Mouse (Mus musculus) layer of hippocampus, adult 2 months (tissue): ENCODE data around the gene Wasl. TPM values are rescaled to one million over a fixed set of nuclear protein-coding genes. Genes with fewer than 3 reads are reported as not detected.

Experiments
- DNase-seq, 2 experiments: peaks; one replicate each; pipeline ENCODE4 v3.0.0; 2022; ENCODE audit warnings: low spot score in 2 of 2
- H3K27ac ChIP-seq: fragments of 200-600 bp; 2 replicates; pipeline ENCODE4 v1.8.1; 2022
- H3K4me3 ChIP-seq: fragments of 200-600 bp; 2 replicates; pipeline ENCODE4 v1.8.1; 2022; ENCODE audit warnings: mild to moderate bottlenecking
- CTCF ChIP-seq: fragments of 200-600 bp; conservative IDR thresholded peaks from 2 replicates; pipeline ENCODE4 v1.8.1; 2022; ENCODE audit warnings: antibody characterized with exemption, mild to moderate bottlenecking, moderate library complexity
- total RNA-seq, 2 experiments: library from RNA; stranded (reverse); gene quantifications; 2 replicates each; pipeline ENCODE4 v1.2.3; 2021

Wasl gene
- total RNA-seq, 2 experiments from 2014 or later, result 139 to 150 TPM

DNA sequence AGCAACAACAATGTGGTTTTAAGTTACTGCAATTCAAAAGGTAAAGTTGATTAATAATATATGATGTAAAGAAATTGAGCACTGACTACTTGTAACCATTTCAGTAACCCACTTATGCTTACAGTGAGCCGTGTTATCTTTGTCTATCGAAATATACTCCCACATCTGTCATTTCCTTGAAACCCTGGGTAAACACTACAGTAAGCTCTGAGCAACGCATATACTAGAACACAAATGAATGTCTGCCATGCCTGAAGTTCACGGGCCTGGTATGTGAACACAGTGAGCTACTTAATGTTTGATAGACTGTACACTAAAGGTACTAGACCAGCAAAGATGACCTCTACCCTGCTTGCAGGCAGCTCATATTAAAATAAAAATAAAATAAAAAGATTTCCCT, 2.3 kb downstream of the Wasl start:
- no peak for TF ChIP-seq CTCF
- Histone ChIP-seq H3K4me3 (peak overlapping the region; percentile 89), H3K27ac (peak overlapping the region; percentile 96; the same call in 1 of the 2 replicates)
- no peak for DNase-seq

DNA sequence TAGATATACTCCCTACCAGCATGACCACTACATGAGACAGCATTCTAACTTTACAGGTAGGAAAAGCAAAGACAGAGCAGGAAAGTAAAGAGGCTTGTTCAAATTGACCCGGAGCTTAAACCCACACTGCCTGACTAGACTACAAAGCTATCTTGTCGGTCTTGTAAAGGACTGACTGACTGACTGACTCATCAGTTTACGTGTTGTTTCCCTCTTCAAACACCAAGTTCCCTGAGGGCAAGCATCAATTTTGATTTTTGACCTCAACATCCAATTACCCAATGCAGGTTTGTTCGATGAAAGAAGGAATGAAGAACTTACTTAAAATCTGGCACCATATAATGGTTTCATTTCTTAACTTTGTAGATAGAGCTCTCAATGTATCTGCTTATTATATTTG, 2.9 kb downstream of the Wasl start:
- TF ChIP-seq CTCF, result no peak
- no peak for DNase-seq
- 0 out of 2 replicates have a peak overlapping the region, but pooled peaks have one; percentile 96 for H3K27ac ChIP-seq
- H3K4me3 ChIP-seq, result peak overlapping the region; percentile 89; the same call in 1 of the 2 replicates

DNA sequence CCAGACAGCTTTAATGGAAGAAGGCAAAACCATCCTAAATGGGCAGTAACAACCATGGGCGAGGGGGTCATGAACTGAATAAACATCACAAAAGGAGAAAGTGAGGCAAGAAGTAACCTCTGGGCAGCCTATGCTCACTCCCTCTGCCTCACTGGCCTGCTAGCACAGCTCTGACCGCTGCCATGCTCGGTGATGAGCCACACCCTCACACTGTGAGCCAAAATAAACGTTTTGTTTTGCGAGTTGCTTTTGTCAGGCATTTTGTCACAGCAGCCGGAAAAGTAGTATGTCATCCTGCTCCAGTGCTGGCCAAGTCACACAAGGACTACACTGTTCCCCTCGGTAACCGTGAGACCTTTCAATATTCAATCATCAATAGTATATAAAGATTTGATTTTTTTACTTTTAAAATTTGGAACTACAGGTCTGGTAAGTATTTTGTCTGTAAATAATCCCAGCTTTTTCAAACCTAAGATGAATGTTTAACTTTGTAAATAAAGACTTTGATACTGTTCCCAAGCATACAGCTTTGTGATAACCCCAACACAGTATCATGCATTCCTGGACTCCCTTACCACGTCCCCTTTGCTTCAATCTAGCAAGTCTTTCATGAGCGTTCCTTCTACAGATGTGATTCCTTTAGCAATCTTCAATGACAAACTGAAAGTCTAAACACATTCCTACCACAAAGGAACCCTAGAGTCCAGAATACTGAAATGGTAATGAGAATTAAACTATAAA, 7.0 kb downstream of the Wasl start:
- no peak for TF ChIP-seq CTCF
- Histone ChIP-seq H3K27ac (no peak overlapping the region), H3K4me3 (no peak overlapping the region)
- DNase-seq, result no peak

DNA sequence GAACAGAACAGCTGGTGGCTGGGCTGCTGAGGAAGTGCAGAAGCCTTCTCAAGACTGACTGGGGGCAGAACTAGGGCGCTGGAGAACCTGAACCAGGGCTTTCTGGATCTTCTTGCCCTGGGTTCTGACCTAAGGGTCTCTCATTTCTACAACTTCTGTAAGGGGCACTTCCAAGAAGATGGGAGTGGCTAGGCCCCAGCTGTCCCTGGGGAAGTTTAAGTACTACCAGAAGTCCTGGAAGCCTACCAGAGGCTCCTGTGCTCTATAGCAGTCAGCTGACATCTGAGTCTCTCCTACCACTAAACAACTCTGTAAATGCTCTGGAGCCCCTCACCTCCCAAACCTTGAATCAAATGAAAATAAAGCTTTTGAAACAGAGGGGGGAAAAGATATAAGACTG, 8.7 kb downstream of the Wasl start:
- Histone ChIP-seq H3K4me3 (no peak overlapping the region), H3K27ac (no peak overlapping the region)
- no peak for DNase-seq
- TF ChIP-seq CTCF, result no peak

DNA sequence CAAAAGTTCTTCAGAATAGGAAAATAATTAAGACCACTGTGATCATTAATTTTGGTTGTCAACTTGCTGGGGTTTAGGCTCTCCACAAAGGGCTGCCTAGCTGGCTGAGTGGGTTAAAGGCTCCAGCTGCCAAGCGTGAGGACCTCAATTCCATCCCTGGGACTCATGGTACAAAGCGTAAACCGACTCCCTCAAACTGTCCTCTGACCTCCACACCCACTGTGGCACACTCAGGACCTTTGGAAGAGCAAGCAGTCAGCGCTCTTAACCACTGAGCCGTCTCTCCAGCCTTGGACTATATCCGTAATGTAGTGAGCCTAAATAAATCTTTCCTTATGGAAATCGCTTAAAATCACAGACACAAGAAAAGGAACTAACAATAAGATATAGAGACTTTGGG, 13.3 kb downstream of the Wasl start:
- no peak for DNase-seq
- H3K27ac ChIP-seq, result peak overlapping the region; percentile 15; the same call in 1 of the 2 replicates
- TF ChIP-seq CTCF, result no peak
- H3K4me3 ChIP-seq, result no peak overlapping the region

DNA sequence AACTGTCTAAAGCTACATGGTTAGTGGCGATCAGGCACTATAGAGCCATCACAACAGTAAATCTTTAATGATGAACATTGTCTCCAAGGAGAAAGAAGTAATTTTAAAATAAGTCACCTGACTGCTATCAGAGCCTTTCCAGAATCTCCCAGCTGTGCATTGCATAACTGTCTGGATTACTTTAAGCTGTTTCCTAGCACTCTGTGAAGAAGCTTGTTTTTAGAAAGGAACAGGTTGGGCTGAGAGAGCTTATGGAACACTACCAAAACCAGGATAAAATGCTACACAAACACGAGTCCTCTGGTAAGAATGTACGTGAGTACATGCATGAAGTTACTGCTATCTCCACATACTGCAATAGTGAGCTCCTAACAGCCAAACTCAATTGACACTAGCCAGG, 14.1 kb downstream of the Wasl start:
- no peak overlapping the region; the same call in 1 of the 2 replicates for H3K27ac ChIP-seq
- H3K4me3 ChIP-seq, result no peak overlapping the region
- no peak for TF ChIP-seq CTCF
- peak in 1 of 2 experiments; percentile 21 for DNase-seq

DNA sequence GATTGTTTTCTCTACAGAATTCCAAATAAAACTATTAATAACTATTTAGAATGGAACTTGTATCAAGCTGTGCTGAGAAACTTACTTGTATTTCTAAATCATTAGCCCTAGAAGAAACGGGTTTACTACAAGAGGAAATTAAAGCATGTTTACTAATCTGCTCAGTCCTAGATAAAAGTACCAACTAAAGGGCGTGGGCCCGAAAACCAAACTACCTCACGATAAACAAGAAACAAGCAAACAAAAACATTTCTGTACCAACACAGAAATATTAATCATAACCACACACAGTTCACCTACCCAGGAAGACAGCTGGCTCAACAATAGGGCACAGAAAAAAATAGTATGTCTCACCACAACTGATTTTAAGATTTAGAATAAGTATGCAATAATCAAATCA, 16.4 kb downstream of the Wasl start:
- DNase-seq, result no peak
- no peak for TF ChIP-seq CTCF
- no peak overlapping the region for H3K4me3 ChIP-seq
- H3K27ac ChIP-seq, result no peak overlapping the region

DNA sequence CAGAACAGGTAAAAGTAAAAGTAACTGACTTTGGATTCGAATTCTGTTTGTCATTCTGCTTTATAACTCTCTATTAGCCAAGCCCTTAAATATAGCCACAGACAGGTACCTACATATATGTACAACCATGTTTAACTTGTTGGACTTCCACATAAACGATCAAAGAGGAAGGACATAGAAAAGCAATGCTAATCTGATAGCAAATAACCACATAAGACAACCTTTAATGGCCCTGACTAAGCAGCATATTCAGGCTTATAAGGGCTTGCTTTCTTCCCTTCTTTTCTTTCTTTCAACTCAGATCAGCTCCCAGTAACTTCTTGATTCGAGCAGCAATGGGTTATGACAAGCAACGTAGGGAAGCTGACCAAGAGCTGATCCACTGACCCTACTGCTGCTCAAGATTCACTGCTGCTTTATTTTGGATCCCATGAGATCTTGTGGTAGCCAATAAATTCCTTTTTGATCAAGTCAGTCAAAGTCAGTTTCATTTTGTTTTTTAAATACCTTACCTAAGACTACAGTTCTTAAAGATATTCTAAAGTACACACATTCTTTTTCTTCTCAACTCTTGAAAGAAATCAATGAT, 17.6 kb downstream of the Wasl start:
- TF ChIP-seq CTCF, result no peak
- H3K27ac ChIP-seq, result no peak overlapping the region
- no peak for DNase-seq
- H3K4me3 ChIP-seq, result no peak overlapping the region

DNA sequence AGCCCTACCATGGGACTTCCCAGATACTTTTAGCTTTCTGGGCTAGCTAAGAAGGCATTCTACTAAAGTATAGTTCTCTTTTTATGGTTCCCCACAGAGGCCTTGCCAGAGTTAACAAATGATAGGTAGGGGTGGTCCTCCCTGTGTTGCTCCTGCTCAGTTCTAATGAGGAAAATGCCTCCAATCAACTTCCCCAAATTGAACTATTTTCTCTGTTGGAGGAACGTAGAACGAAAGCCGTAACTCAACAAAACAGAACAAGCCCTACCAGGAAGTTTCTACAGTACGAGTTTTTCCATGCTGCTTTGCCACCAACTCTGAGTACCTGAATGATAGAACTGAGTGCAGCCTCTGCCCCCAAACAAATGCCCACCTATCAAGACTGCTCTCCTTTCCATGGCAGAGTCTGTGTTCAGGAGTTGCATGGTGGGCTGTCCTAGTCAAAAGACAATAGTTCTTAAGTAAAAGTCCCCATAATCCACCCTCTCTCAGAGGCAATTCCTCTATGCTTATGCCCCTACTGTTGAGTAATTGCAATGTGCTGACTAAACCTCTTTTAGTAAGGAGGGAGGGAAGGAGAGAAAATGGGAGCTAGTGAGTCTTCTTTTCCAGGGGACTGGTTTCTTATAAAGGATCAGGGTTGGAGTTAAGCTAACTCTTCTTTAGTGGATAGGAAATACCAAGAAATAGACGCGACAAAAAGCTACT, 19.3 kb downstream of the Wasl start:
- no peak for TF ChIP-seq CTCF
- DNase-seq, result no peak
- Histone ChIP-seq H3K4me3 (no peak overlapping the region), H3K27ac (no peak overlapping the region)

DNA sequence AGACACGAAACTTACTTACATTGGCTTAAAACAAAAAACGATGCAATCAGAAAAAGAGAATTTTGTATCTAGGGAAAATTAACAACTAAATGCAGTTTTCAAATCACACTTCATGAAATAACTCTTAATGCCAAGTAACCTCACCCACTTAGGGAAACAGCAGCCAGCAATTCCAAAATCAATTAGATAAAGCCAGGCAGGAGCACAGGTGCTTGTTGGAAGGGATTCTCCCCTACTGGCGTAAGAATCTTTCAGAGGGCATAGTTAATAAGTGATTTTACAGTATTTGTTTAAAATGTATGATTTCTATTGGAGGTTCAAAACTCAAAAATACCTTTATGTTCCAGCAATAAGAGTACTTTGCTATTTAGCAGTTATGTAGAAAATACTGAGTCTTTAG, 21.8 kb downstream of the Wasl start:
- no peak for TF ChIP-seq CTCF
- Histone ChIP-seq H3K27ac (no peak overlapping the region), H3K4me3 (no peak overlapping the region)
- no peak for DNase-seq

DNA sequence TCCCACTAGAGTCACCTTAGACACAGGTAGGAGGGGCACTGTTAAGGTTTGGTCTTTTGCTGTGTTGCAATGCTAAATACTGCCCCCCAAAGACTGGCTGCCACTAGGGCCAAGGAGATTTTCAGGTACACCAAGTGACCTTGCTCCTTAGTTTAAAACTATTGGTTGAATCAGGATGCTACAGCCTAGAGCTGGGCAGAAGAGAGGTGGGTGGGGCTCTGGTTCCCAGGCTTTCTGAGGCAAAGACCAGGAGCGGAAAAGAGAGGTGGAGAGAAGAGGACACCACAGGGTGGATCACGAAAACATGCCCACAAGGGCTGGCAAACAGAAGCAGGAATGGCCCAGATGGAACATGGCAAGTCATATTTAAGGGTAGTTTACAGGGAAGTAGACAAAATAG, 22.6 kb downstream of the Wasl start:
- no peak overlapping the region for H3K27ac ChIP-seq
- no peak overlapping the region for H3K4me3 ChIP-seq
- no peak for TF ChIP-seq CTCF
- DNase-seq, result no peak

DNA sequence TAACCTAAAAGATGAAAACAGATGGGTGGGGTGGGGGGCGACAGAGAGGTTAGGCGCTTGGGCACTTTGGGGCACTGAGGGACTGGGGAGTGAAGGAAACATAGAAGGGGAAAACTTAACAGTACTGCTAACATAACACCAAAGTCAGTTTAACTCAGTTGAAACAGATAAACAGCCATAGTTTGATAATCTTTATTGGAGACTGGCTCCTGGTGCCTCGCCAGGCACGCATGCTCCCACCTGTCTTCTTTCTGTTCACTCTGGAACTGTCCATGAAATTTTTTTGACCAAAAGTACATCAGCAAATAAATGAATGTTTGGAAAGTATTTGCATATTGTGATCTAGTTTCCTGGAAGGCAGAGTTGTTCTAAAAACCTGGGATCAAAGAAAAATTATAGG, 23.5 kb downstream of the Wasl start:
- no peak overlapping the region for H3K4me3 ChIP-seq
- TF ChIP-seq CTCF, result no peak
- no peak for DNase-seq
- H3K27ac ChIP-seq, result no peak overlapping the region

DNA sequence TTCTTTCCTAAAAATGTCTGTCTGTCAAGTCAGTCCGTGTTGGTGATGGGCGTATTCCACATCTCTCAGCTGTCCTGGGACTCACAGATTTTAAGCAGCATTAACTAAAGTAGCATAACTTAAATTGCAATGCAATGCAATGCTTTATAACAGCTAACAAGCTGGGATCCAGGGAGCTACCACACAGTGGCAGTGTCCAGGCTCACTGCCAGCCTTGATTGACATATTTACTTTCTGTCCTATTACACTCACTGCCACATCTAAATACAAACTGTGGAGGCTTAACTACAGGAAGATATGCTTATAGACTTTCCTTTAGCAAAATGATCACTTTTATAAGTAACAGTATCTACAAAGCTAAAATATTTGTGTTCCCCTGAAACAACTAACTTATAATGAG, 29.0 kb downstream of the Wasl start:
- H3K27ac ChIP-seq, result no peak overlapping the region
- DNase-seq, result no peak
- peak; percentile 61 for TF ChIP-seq CTCF
- no peak overlapping the region for H3K4me3 ChIP-seq
